Mouse (Mus musculus): ENCODE measurements around the gene Ppl. TPM values are rescaled to one million over a fixed set of nuclear protein-coding genes. Genes with fewer than 3 reads are reported as not detected.

The Ppl gene
- polyA plus RNA-seq (2014; fragmentation: Nextera tagmentation; extraction: Ambion mirVana): 1.3 and 1.6 TPM in 2 replicates

GRCm38 (mm10) chr16:5132401-5132801 lies at the start of gene Ppl:
Gene Ppl (minus strand): TSS chr16:5132421.
- H3K4me3 ChIP-seq (ENCODE audit: control insufficient read depth in 1 of 2, insufficient read depth in 1 of 2, low read depth in 1 of 2, low read length in 2 of 2): peak within 1 kb of the TSS; percentile 36 to 41
- 2% methylated on average over 32 of the region's 39 CpGs for WGBS
- H3K27ac ChIP-seq (replicated peaks in 1 of 2; ENCODE audit: control insufficient read depth in 1 of 2, insufficient read depth in 1 of 2, low read depth in 2 of 2, low read length in 2 of 2): no peak within 1 kb of the TSS
- no peak for ATAC-seq (ENCODE audit: insufficient number of reproducible peaks, insufficient read depth, low FRiP score, low read depth)
- H3K27me3 ChIP-seq (ENCODE audit: control insufficient read depth, insufficient read depth, low read length): peaks cover 55% of the 10 kb centered on the region
- no peaks in the 10 kb centered on the region for H3K36me3 ChIP-seq (ENCODE audit: control insufficient read depth, insufficient read depth, low read length)
- H3K4me2 ChIP-seq (ENCODE audit: low read length): peak within 1 kb of the TSS; percentile 63
- peaks cover 34 to 53% of the 10 kb centered on the region in 2 experiments for H3K4me1 ChIP-seq (ENCODE audit: control insufficient read depth in 2 of 2, insufficient read depth in 2 of 2, low read length in 2 of 2)
- H3K9ac ChIP-seq (ENCODE audit: low read length): peak within 1 kb of the TSS; percentile 45; the same call in 1 of the 2 replicates
- no peaks in the 10 kb centered on the region for H3K9me3 ChIP-seq (ENCODE audit: control insufficient read depth, low read length)

GRCm38 (mm10) chr16:5172636-5173035 lies 40.4 kb upstream of the Ppl start:
- Histone ChIP-seq H3K27me3 (ENCODE audit: control insufficient read depth, insufficient read depth, low read length) (no peaks in the 10 kb centered on the region), H3K4me3 (ENCODE audit: control insufficient read depth in 1 of 2, insufficient read depth in 1 of 2, low read depth in 1 of 2, low read length in 2 of 2) (no peak overlapping the region), H3K4me2 (ENCODE audit: low read length) (no peak overlapping the region), H3K4me1 (ENCODE audit: control insufficient read depth in 2 of 2, insufficient read depth in 2 of 2, low read length in 2 of 2) (peaks cover 5 to 13% of the 10 kb centered on the region in 2 experiments), H3K9ac (ENCODE audit: low read length) (no peak overlapping the region), H3K27ac (replicated peaks in 1 of 2; ENCODE audit: control insufficient read depth in 1 of 2, insufficient read depth in 1 of 2, low read depth in 2 of 2, low read length in 2 of 2) (no peak overlapping the region), H3K9me3 (ENCODE audit: control insufficient read depth, low read length) (no peaks in the 10 kb centered on the region), H3K36me3 (ENCODE audit: control insufficient read depth, insufficient read depth, low read length) (no peaks in the 10 kb centered on the region)
- ATAC-seq (ENCODE audit: insufficient number of reproducible peaks, insufficient read depth, low FRiP score, low read depth): no peak
- WGBS: 66% methylated on average over 6 of the region's 6 CpGs

- H3K27me3 ChIP-seq (ENCODE audit: control insufficient read depth, insufficient read depth, low read length): no peaks in the 10 kb centered on the region
- H3K9ac ChIP-seq (ENCODE audit: low read length): no peak overlapping the region
- peak overlapping the region; percentile 11 to 33; a peak in 1 of 4 replicates for H3K27ac ChIP-seq (replicated peaks in 1 of 2; ENCODE audit: control insufficient read depth in 1 of 2, insufficient read depth in 1 of 2, low read depth in 2 of 2, low read length in 2 of 2)
- no peak overlapping the region for H3K4me3 ChIP-seq (ENCODE audit: control insufficient read depth in 1 of 2, insufficient read depth in 1 of 2, low read depth in 1 of 2, low read length in 2 of 2)
- no peak overlapping the region for H3K4me2 ChIP-seq (ENCODE audit: low read length)
- peaks cover 14 to 25% of the 10 kb centered on the region in 2 experiments for H3K4me1 ChIP-seq (ENCODE audit: control insufficient read depth in 2 of 2, insufficient read depth in 2 of 2, low read length in 2 of 2)
- no peaks in the 10 kb centered on the region for H3K36me3 ChIP-seq (ENCODE audit: control insufficient read depth, insufficient read depth, low read length)
- WGBS: 48% methylated on average over 5 of the region's 5 CpGs
- H3K9me3 ChIP-seq (ENCODE audit: control insufficient read depth, low read length): no peaks in the 10 kb centered on the region
- ATAC-seq (ENCODE audit: insufficient number of reproducible peaks, insufficient read depth, low FRiP score, low read depth): peak; percentile 22; the same call in 1 of the 2 replicates
Observed at GRCm38 (mm10) chr16:5168829-5169228, 36.6 kb upstream of the Ppl start.

- Histone ChIP-seq H3K4me1 (ENCODE audit: control insufficient read depth in 2 of 2, insufficient read depth in 2 of 2, low read length in 2 of 2) (peaks cover 14 to 25% of the 10 kb centered on the region in 2 experiments), H3K36me3 (ENCODE audit: control insufficient read depth, insufficient read depth, low read length) (no peaks in the 10 kb centered on the region), H3K27ac (replicated peaks in 1 of 2; ENCODE audit: control insufficient read depth in 1 of 2, insufficient read depth in 1 of 2, low read depth in 2 of 2, low read length in 2 of 2) (no peak overlapping the region), H3K4me2 (ENCODE audit: low read length) (no peak overlapping the region), H3K4me3 (ENCODE audit: control insufficient read depth in 1 of 2, insufficient read depth in 1 of 2, low read depth in 1 of 2, low read length in 2 of 2) (no peak overlapping the region), H3K9ac (ENCODE audit: low read length) (no peak overlapping the region), H3K9me3 (ENCODE audit: control insufficient read depth, low read length) (no peaks in the 10 kb centered on the region), H3K27me3 (ENCODE audit: control insufficient read depth, insufficient read depth, low read length) (no peaks in the 10 kb centered on the region)
- no peak for ATAC-seq (ENCODE audit: insufficient number of reproducible peaks, insufficient read depth, low FRiP score, low read depth)
- WGBS: 86% methylated on average over 2 of the region's 2 CpGs
Observed at GRCm38 (mm10) chr16:5168038-5168437, 35.8 kb upstream of the Ppl start.

- Histone ChIP-seq H3K27me3 (ENCODE audit: control insufficient read depth, insufficient read depth, low read length) (no peaks in the 10 kb centered on the region), H3K4me3 (ENCODE audit: control insufficient read depth in 1 of 2, insufficient read depth in 1 of 2, low read depth in 1 of 2, low read length in 2 of 2) (no peak overlapping the region), H3K36me3 (ENCODE audit: control insufficient read depth, insufficient read depth, low read length) (no peaks in the 10 kb centered on the region), H3K27ac (replicated peaks in 1 of 2; ENCODE audit: control insufficient read depth in 1 of 2, insufficient read depth in 1 of 2, low read depth in 2 of 2, low read length in 2 of 2) (peak overlapping the region; percentile 3 to 30; a peak in 1 of 4 replicates), H3K4me2 (ENCODE audit: low read length) (no peak overlapping the region), H3K9ac (ENCODE audit: low read length) (no peak overlapping the region), H3K4me1 (ENCODE audit: control insufficient read depth in 2 of 2, insufficient read depth in 2 of 2, low read length in 2 of 2) (peaks cover 14 to 24% of the 10 kb centered on the region in 2 experiments), H3K9me3 (ENCODE audit: control insufficient read depth, low read length) (no peaks in the 10 kb centered on the region)
- ATAC-seq (ENCODE audit: insufficient number of reproducible peaks, insufficient read depth, low FRiP score, low read depth): no peak
- whole genome bisulfite sequencing: 55% methylated on average over 6 of the region's 6 CpGs
Observed at GRCm38 (mm10) chr16:5164327-5164726, 32.1 kb upstream of the Ppl start.

GRCm38 (mm10) chr16:5159248-5159647 lies 27.0 kb upstream of the Ppl start:
- Histone ChIP-seq H3K36me3 (ENCODE audit: control insufficient read depth, insufficient read depth, low read length) (no peaks in the 10 kb centered on the region), H3K4me3 (ENCODE audit: control insufficient read depth in 1 of 2, insufficient read depth in 1 of 2, low read depth in 1 of 2, low read length in 2 of 2) (no peak overlapping the region), H3K4me1 (ENCODE audit: control insufficient read depth in 2 of 2, insufficient read depth in 2 of 2, low read length in 2 of 2) (peaks cover 5% of the 10 kb centered on the region in 2 experiments; a peak in 2 of 4 replicates), H3K9me3 (ENCODE audit: control insufficient read depth, low read length) (no peaks in the 10 kb centered on the region), H3K27ac (replicated peaks in 1 of 2; ENCODE audit: control insufficient read depth in 1 of 2, insufficient read depth in 1 of 2, low read depth in 2 of 2, low read length in 2 of 2) (no peak overlapping the region), H3K27me3 (ENCODE audit: control insufficient read depth, insufficient read depth, low read length) (no peaks in the 10 kb centered on the region), H3K9ac (ENCODE audit: low read length) (no peak overlapping the region), H3K4me2 (ENCODE audit: low read length) (no peak overlapping the region)
- 44% methylated on average over 8 of the region's 8 CpGs for WGBS
- ATAC-seq (ENCODE audit: insufficient number of reproducible peaks, insufficient read depth, low FRiP score, low read depth): no peak

- Histone ChIP-seq H3K4me1 (ENCODE audit: control insufficient read depth in 2 of 2, insufficient read depth in 2 of 2, low read length in 2 of 2) (peaks cover 2 to 3% of the 10 kb centered on the region in 2 experiments; a peak in 1 of 4 replicates), H3K4me3 (ENCODE audit: control insufficient read depth in 1 of 2, insufficient read depth in 1 of 2, low read depth in 1 of 2, low read length in 2 of 2) (no peak overlapping the region), H3K36me3 (ENCODE audit: control insufficient read depth, insufficient read depth, low read length) (no peaks in the 10 kb centered on the region), H3K27me3 (ENCODE audit: control insufficient read depth, insufficient read depth, low read length) (no peaks in the 10 kb centered on the region), H3K9ac (ENCODE audit: low read length) (no peak overlapping the region), H3K27ac (replicated peaks in 1 of 2; ENCODE audit: control insufficient read depth in 1 of 2, insufficient read depth in 1 of 2, low read depth in 2 of 2, low read length in 2 of 2) (no peak overlapping the region), H3K4me2 (ENCODE audit: low read length) (no peak overlapping the region), H3K9me3 (ENCODE audit: control insufficient read depth, low read length) (no peaks in the 10 kb centered on the region)
- 69% methylated on average over 3 of the region's 3 CpGs for WGBS
- ATAC-seq (ENCODE audit: insufficient number of reproducible peaks, insufficient read depth, low FRiP score, low read depth): no peak
Observed at GRCm38 (mm10) chr16:5157113-5157512, 24.9 kb upstream of the Ppl start.

GRCm38 (mm10) chr16:5156495-5156894 lies 24.3 kb upstream of the Ppl start:
- ATAC-seq (ENCODE audit: insufficient number of reproducible peaks, insufficient read depth, low FRiP score, low read depth): no peak
- no peaks in the 10 kb centered on the region for H3K36me3 ChIP-seq (ENCODE audit: control insufficient read depth, insufficient read depth, low read length)
- no peak overlapping the region for H3K27ac ChIP-seq (replicated peaks in 1 of 2; ENCODE audit: control insufficient read depth in 1 of 2, insufficient read depth in 1 of 2, low read depth in 2 of 2, low read length in 2 of 2)
- no peak overlapping the region for H3K9ac ChIP-seq (ENCODE audit: low read length)
- no peak overlapping the region for H3K4me2 ChIP-seq (ENCODE audit: low read length)
- no peaks in the 10 kb centered on the region for H3K9me3 ChIP-seq (ENCODE audit: control insufficient read depth, low read length)
- peaks cover 2 to 3% of the 10 kb centered on the region in 2 experiments; a peak in 1 of 4 replicates for H3K4me1 ChIP-seq (ENCODE audit: control insufficient read depth in 2 of 2, insufficient read depth in 2 of 2, low read length in 2 of 2)
- no peak overlapping the region for H3K4me3 ChIP-seq (ENCODE audit: control insufficient read depth in 1 of 2, insufficient read depth in 1 of 2, low read depth in 1 of 2, low read length in 2 of 2)
- H3K27me3 ChIP-seq (ENCODE audit: control insufficient read depth, insufficient read depth, low read length): no peaks in the 10 kb centered on the region
- WGBS: 57% methylated on average over 2 of the region's 2 CpGs

Data from heart, embryonic 14.5 days (tissue).